Mouse (Mus musculus) adipocyte (in vitro differentiated cells): ENCODE data around the gene Baat.
A peak's percentile ranks its signal among the peaks of the same experiment; 100 is the strongest.
"Not testable (repeated sequence)": the region's sequence is repeated elsewhere in the genome, so short reads cannot be mapped to it uniquely, and the experiment has no call there.

ENCODE experiments used
- DNase-seq: peaks from one replicate; pipeline ENCODE4 v3.0.0-alpha.2; 2016; ENCODE audit warnings: low spot score

The Baat gene

GRCm38 (mm10) chr4:49485442-49485841 is 20.9 kb downstream of the Baat start:
- peak; percentile 16 for DNase-seq

DNA sequence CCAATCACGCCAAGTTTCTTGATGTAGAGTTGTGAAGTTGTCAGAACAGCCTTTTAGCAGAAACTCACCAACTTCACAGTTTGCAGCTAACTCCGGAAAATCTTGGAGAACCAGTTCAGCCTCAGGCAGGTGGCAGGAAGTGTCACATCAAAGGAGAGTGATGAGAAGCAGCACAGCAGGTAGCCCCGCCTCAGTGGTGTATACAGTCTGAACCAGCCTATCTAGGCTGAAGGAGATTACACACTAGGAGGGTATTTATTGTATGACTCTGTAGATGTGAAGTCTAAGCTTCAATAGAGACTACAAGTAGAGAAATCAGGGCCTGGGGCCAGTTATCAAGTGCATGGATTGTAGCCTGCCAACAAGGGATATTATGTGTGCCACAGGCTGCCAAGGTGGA is 25.5 kb downstream of the Baat start:
- no peak for DNase-seq

- DNase-seq = no peak
Measured at GRCm38 (mm10) chr4:49480104-49480760, 26.1 kb downstream of the Baat start.

- DNase-seq = not testable (repeated sequence)
Measured at GRCm38 (mm10) chr4:49479035-49479434, 27.3 kb downstream of the Baat start.

DNA sequence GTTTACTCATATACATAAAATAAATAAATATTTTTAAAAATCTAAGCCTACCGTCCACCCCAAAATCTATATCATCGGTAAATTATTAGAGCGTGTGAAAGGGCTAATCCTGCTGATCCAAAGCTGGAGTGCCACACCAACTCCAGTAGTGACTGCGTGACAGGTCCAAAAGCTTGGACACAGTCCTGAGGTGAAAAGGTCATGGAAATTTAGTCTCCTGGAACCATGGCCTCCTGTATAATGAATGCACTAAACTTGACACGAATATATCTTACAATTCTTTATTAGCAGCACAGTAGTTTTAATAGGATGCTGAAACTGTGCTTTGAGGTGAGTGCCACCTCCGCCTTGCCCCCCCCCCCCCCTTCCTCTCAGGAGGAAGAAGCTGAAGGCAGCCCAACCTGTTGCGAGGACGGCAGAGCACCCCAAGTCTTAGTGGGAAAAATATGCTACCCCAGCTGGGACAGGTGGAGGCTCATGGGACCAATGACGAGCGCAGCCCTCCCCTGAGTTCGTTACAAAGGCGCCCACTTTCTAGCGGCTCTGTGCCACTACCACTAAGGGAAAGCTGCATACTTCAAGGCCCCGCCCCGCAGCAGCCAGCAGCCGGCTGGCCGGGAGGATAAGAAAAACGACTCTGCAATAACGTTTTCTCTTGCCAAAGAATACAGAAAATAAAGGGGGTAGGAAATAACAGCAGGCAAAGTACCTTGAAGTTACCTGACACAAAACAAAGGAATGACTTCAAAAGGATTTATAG is 28.1 kb downstream of the Baat start:
- no peak for DNase-seq

DNA sequence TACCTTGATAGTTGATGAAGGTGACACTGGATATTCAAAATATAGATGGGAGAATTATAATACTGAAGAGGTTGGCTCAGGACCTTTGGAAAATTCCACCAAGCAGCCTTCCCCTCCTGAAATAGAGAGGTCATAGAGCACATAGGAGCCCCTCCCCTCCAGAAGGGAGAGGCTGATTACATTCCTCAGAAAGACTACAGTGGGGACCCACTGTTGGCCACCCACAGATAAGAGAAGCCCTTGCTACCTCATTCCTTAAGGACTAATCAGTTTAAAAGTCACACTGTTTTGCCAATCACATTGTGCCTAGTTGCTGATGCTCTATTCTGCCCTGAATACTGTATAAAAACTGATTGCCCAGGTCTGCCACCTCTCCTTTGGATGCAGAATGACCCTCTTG is 31.8 kb downstream of the Baat start:
- no peak for DNase-seq

DNA sequence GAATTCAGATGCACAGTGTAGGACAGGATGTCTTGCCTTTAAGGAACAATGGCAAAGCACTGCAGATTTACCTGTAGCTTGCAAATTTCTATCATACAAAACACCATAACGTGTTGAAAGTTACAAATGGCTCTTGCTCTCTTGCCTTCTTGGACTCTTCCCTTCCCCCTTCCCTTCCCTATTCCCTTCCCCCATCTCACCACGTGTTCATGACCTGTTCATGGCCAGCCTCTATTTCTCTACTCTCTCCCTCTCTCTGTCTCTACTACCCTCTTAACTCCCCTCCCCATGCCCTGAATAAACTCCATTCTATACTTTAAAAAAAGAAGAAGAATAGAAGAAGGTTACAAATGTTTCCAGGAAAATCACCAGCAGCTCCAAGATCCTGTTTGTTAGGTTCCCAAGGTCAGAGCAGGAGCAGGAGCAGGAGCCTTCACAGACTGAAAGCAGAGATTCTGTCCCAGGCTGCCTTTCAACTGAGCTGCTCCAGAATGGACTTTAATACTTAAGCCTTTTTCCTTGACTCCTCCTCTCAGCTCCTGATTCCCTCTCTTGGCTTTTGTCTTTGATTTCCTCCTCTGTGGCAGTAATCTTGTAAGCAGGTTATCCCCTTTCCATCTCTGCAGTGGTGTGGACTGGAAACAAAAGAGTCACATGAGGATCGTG is 32.8 kb downstream of the Baat start, which contains the start of gene Acnat1:
TSS of gene Acnat1 (minus strand) at position 478 of the 666 bp plus-strand sequence.
- no peak for DNase-seq

GRCm38 (mm10) chr4:49469435-49470151 is 36.8 kb downstream of the Baat start:
- no peak for DNase-seq

- DNase-seq = no peak
Measured at GRCm38 (mm10) chr4:49467360-49467759, 39.0 kb downstream of the Baat start.

- DNase-seq = no peak
Measured at GRCm38 (mm10) chr4:49456171-49456570, 50.2 kb downstream of the Baat start.

GRCm38 (mm10) chr4:49451848-49452551 is 54.4 kb downstream of the Baat start:
- DNase-seq = no peak

- not testable (repeated sequence) for DNase-seq
Measured at GRCm38 (mm10) chr4:49451133-49451847, 55.1 kb downstream of the Baat start.
